ENCODE assay signal across 18 mouse cellular contexts in genomic region chr11:44489117-44489516, GRCm38 (mm10).
"Had no signal": no experiment of that assay in that cellular context is flagged by ENCODE, and none has a peak within 500 bp of the region (broad histone marks: within the 10 kb centered on the region; RNA-seq: fewer than 3 reads in every experiment).

No protein-coding gene starts in this region.

- H3K27ac ChIP-seq: intestine, embryonic 15.5 days; kidney, postnatal 0 days; limb, embryonic 12.5 days; lung, embryonic 15.5 days; macrophage; neural tube, embryonic 13.5 days had no signal

- H3K4me1 ChIP-seq: intestine, embryonic 15.5 days; limb, embryonic 12.5 days; lung, embryonic 15.5 days; megakaryocyte, embryonic 14.5 days; neural tube, embryonic 13.5 days had no signal

- DNase-seq: kidney, adult 8-10 months; kidney, postnatal 36 days; layer of hippocampus, adult 9-11 months; lung, postnatal 14 days; retina, postnatal 1 day; right cerebral cortex, postnatal 4 days; spleen, adult 18-20 months; thymus, adult 18-20 months; thymus, postnatal 14 days had no signal

- H3K27me3 ChIP-seq: intestine, embryonic 15.5 days; limb, embryonic 12.5 days; lung, embryonic 15.5 days; megakaryocyte, embryonic 14.5 days; neural tube, embryonic 13.5 days had no signal

- H3K4me2 ChIP-seq: intestine, embryonic 15.5 days; limb, embryonic 12.5 days; lung, embryonic 15.5 days; midbrain, embryonic 11.5 days; neural tube, embryonic 13.5 days had no signal

- H3K36me3 ChIP-seq: intestine, embryonic 15.5 days; limb, embryonic 12.5 days; lung, embryonic 15.5 days; neural tube, embryonic 13.5 days had no signal

- H3K4me3 ChIP-seq: intestine, embryonic 15.5 days; limb, embryonic 12.5 days; lung, embryonic 15.5 days; megakaryocyte, embryonic 14.5 days; neural tube, embryonic 13.5 days had no signal

- H3K9ac ChIP-seq: intestine, embryonic 15.5 days; limb, embryonic 12.5 days; lung, embryonic 15.5 days; neural tube, embryonic 13.5 days had no signal

- ATAC-seq: intestine, embryonic 15.5 days; midbrain, embryonic 16.5 days had no signal

- H3K9me3 ChIP-seq: intestine, embryonic 15.5 days; limb, embryonic 12.5 days; lung, embryonic 15.5 days; neural tube, embryonic 13.5 days had no signal
